Mouse (Mus musculus) limb, embryonic 15.5 days (tissue): ENCODE data around the gene Fam122b. TPM values are rescaled to one million over a fixed set of nuclear protein-coding genes. Genes with fewer than 3 reads are reported as not detected.

Experiments
- ATAC-seq: fragments of 200-750 bp; cut with Nextera tagmentation; 2 replicates; pipeline ENCODE4 v1.8.0; 2017; ENCODE audit warnings: low read depth, moderate TSS enrichment; ENCODE audit not compliant: insufficient number of reproducible peaks, low FRiP score, low TSS enrichment
- H3K27ac ChIP-seq: fragments of 300-500 bp; sonication (generic); 2 replicates; pipeline ENCODE4 v1.5.1; 2015; ENCODE audit warnings: moderate library complexity, mild to moderate bottlenecking, inconsistent platforms
- H3K27me3 ChIP-seq: fragments of 300-500 bp; sonication (generic); 2 replicates; pipeline ENCODE4 v1.6.1; 2015; ENCODE audit warnings: inconsistent platforms
- H3K36me3 ChIP-seq: fragments of 300-500 bp; sonication (generic); 2 replicates; pipeline ENCODE4 v1.6.1; 2015; ENCODE audit warnings: inconsistent platforms
- H3K4me1 ChIP-seq: fragments of 300-500 bp; sonication (generic); 2 replicates; pipeline ENCODE4 v1.6.1; 2015; ENCODE audit warnings: inconsistent platforms
- H3K4me2 ChIP-seq: fragments of 300-500 bp; sonication (generic); 2 replicates; pipeline ENCODE4 v1.6.1; 2015; ENCODE audit warnings: mild to moderate bottlenecking, inconsistent platforms
- H3K4me3 ChIP-seq: fragments of 300-500 bp; sonication (generic); 2 replicates; pipeline ENCODE4 v1.5.1; 2015; ENCODE audit warnings: mild to moderate bottlenecking, inconsistent platforms
- H3K9ac ChIP-seq: fragments of 300-500 bp; sonication (generic); 2 replicates; pipeline ENCODE4 v1.6.1; 2015; ENCODE audit warnings: inconsistent platforms
- H3K9me3 ChIP-seq: fragments of 300-500 bp; sonication (generic); 2 replicates; pipeline ENCODE4 v1.6.1; 2016; ENCODE audit warnings: inconsistent platforms
- WGBS: fragments of 180-500 bp; shearing (Covaris S2); methylation state at CpG from one replicate; pipeline ENCODE4 v1.1.7; 2015; 5-methylcytosine and 5-hydroxymethylcytosine counted together
- polyA plus RNA-seq: library from polyadenylated mRNA; unstranded; fragments of >200 nt; fragmentation: Nextera tagmentation; extraction: Ambion mirVana; gene quantifications from 2 replicates; pipeline ENCODE4 v1.2.1, GENCODE M21; 2015

The Fam122b gene
- polyA plus RNA-seq, 1 experiment from 2014 or later: 13.3 TPM

DNA sequence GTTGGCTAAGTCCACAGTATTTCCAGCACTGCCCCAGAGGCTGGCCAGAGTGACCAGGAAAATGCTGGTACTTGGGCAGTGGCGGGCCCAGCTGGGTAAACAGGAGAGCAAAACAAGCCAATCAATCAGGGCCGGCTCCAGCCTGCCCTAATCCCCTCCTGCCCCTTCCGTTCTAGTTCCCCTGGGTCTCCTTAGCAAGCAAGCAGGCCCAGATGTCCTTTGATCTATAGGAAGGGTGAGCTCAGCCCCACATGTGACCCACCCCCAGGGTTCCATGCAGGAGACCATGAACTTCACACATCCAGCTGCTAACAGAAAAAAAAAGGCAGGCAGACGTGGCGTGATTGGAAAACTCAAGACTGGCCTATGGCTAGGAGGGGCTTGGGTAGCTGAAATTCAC, 73.2 kb downstream of the Fam122b start:
- Histone ChIP-seq H3K9ac (no peak overlapping the region), H3K9me3 (no peaks in the 10 kb centered on the region), H3K36me3 (no peaks in the 10 kb centered on the region), H3K4me2 (no peak overlapping the region), H3K27me3 (no peaks in the 10 kb centered on the region), H3K27ac (no peak overlapping the region), H3K4me1 (no peaks in the 10 kb centered on the region), H3K4me3 (no peak overlapping the region)
- WGBS: 46% methylated on average over 5 of the region's 5 CpGs
- ATAC-seq: no peak

Other genes with a start within 250 kb of the Fam122b start
- gene Plac1, start 29.7 kb downstream of the Fam122b start, polyA plus RNA-seq: 11.2 and 11.4 TPM in 2 replicates
- gene Fam122c, start 3.6 kb upstream of the Fam122b start, polyA plus RNA-seq: not detected in 2 replicates
- gene Mospd1, start 100.7 kb upstream of the Fam122b start, polyA plus RNA-seq: 46.9 and 69.4 TPM in 2 replicates
- not detected in 2 replicates for gene Etd, start 165.1 kb upstream of the Fam122b start, polyA plus RNA-seq